In genomic region chr7:50260016-50260415, GRCm38 (mm10) we compare ENCODE assay signal across 20 mouse cellular contexts.
DNase-seq lines count a peak whose midpoint lies in the region; ATAC-seq lines count a peak whose summit lies in the region.
"Had no signal": no experiment of that assay in that cellular context is flagged by ENCODE, and none has a peak within 500 bp of the region (broad histone marks: within the 10 kb centered on the region; RNA-seq: fewer than 3 reads in every experiment).

No protein-coding gene starts in this region.

- DNase-seq in heart, adult 11 months = peak; percentile 79
- DNase-seq in heart, postnatal 4 days = no peak
- DNase-seq in retina, embryonic 14.5 days (ENCODE audit: low spot score) = peak; percentile 10
- no peak for DNase-seq in retina, postnatal 1 day
- peak; percentile 29 for DNase-seq in brain, adult 2 months (ENCODE audit: low read depth, low spot score)
- no peak for DNase-seq in gastrocnemius, postnatal 10 days
- DNase-seq: adrenal gland, adult 8-10 months; adrenal gland, postnatal 14 days; adrenal gland, postnatal 36 days; cerebellum, adult 11-12 months; cerebellum, adult 2 months; cerebellum, adult 9-10 months; cerebellum, postnatal 10 days; cerebellum, postnatal 25 days; embryo, embryonic 11 days had no signal

- ATAC-seq in cerebellum, adult (ENCODE audit: insufficient number of reproducible peaks, low FRiP score, low TSS enrichment) = no peak
- ATAC-seq: activated CD4-positive, CD25-positive, alpha-beta regulatory T cell, adult 4 months; forebrain, embryonic 14.5 days; forebrain, embryonic 16.5 days; Patski had no signal

Comparison
In these comparisons a context has a peak if more than half of its experiments do, and no peak if none do; other contexts are left out.
1. DNase-seq: peak in heart, adult 11 months (single experiment), retina, embryonic 14.5 days (single experiment) and brain, adult 2 months (single experiment); none in heart, postnatal 4 days (single experiment), retina, postnatal 1 day (single experiment) and gastrocnemius, postnatal 10 days (single experiment).